Mouse (Mus musculus): ENCODE results near the gene Nmrk1.

Nmrk1 gene

GRCm38 (mm10) chr19:18692176-18692575 lies 60.4 kb downstream of the Nmrk1 start:
- DNase-seq (ENCODE audit: low read depth, low spot score) = no peak

DNA sequence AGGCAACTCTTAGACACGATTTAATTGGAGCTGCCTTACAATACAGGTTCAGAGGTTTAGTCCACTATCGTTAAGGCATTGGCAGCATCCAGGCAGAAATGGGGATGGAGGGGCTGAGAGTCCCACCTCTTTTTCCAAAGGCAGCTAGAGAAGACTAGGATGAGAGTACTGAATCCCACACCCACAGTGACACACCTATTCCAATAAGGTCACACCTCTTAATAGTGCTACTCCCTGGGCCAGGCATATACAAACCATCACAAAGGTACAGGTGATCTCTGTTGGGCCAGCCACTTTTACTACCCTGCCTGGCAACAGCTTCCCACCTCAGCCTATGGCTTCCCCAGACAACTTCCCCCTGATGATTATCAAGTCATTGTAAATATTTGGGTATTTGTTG lies 61.0 kb downstream of the Nmrk1 start:
- DNase-seq (ENCODE audit: low read depth, low spot score) = no peak
- no peaks in the 10 kb centered on the region for H3K27me3 ChIP-seq (ENCODE audit: control insufficient read depth, insufficient read depth, low read length, poor library complexity, severe bottlenecking)
- no peaks in the 10 kb centered on the region for H3K36me3 ChIP-seq (ENCODE audit: control insufficient read depth, insufficient read depth, low read length, poor library complexity, severe bottlenecking)

More at GRCm38 (mm10) chr19:18692176-18692575, 60.4 kb downstream of the Nmrk1 start:
- no peaks in the 10 kb centered on the region for H3K27me3 ChIP-seq (ENCODE audit: control insufficient read depth, insufficient read depth, low read length, poor library complexity, severe bottlenecking)
- no peaks in the 10 kb centered on the region for H3K36me3 ChIP-seq (ENCODE audit: control insufficient read depth, insufficient read depth, low read length, poor library complexity, severe bottlenecking)

DNA sequence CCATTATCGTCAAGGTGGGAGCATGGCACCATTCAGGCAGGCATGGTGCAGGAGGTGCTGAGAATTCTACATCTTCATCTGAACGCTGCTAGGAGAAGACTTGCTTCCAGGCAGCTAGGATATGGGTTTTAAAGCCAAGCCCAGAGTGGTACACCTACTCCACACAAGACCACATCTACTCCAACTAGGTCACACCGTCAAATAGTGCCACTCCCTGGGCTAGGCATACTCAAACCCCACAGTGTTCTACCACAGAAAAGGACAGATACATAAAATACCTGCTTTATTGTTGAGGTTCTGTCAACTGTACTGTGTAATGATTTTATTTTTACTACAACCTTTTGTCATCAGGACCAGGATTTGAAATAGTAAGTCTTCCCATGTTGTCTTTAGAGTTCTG lies 63.4 kb downstream of the Nmrk1 start:
- H3K36me3 ChIP-seq (ENCODE audit: control insufficient read depth, insufficient read depth, low read length, poor library complexity, severe bottlenecking) = no peaks in the 10 kb centered on the region
- no peak for DNase-seq (ENCODE audit: low read depth, low spot score)

DNA sequence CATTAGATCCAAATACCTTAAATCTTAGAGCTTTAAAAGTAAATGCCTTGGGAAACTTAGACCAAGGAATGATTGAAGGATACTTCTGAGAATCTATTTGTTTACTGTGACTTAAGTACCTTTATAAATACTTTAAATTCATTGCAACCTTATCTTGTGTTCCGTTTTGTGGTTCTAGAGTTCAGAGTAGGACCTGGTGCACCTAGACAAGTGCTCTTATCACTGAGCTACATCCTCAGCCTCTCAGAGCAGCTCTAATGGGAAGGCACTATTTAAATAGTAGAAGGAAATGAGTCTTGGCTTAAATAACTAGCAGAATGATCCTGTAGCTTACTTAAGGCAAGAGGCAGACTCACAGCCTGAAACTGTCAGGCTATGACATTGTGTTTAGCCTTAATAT lies 63.8 kb downstream of the Nmrk1 start:
- no peaks in the 10 kb centered on the region for H3K27me3 ChIP-seq (ENCODE audit: control insufficient read depth, insufficient read depth, low read length, poor library complexity, severe bottlenecking)
- DNase-seq (ENCODE audit: low read depth, low spot score) = no peak
- H3K36me3 ChIP-seq (ENCODE audit: control insufficient read depth, insufficient read depth, low read length, poor library complexity, severe bottlenecking) = no peaks in the 10 kb centered on the region

More for the DNA sequence above, 63.4 kb downstream of the Nmrk1 start:
- no peaks in the 10 kb centered on the region for H3K27me3 ChIP-seq (ENCODE audit: control insufficient read depth, insufficient read depth, low read length, poor library complexity, severe bottlenecking)

Data from splenic B cell, adult 2 months (primary cell).